Mouse (Mus musculus) stomach, postnatal 0 days (tissue): ENCODE results near the gene Polr3h.

Source experiments
- CTCF ChIP-seq: IDR thresholded peaks from 2 replicates; pipeline ENCODE4 v1.5.1; 2016; ENCODE audit warnings: antibody characterized with exemption, low read depth, mild to moderate bottlenecking, moderate library complexity
- EP300 ChIP-seq: optimal IDR thresholded peaks from 2 replicates; pipeline ENCODE3; 2016; ENCODE audit warnings: antibody characterized with exemption

DNA sequence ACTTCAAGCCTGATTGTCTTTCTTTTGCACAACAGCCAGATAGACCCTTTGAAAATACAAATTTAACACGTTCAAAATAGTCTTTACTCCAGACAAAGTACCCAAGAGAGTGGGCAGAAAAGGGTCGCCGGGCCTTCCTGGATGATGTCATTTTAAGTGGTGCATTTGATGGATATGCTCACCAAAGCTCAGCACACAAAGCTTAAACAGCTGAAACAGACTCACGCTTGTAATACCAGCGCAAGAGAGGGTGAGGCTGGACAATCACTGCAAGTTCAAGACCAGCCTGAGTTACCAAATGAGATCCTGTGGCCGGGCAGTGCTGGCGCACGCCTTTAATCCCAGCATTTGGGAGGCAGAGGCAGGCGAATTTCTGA, 394 bp upstream of the Polr3h start:
- TF ChIP-seq EP300 (no peak), CTCF (no peak)
